Mouse (Mus musculus) kidney, adult 8-10 months (tissue): ENCODE data around the gene Vamp1.
"Not testable (repeated sequence)": the region's sequence is repeated elsewhere in the genome, so short reads cannot be mapped to it uniquely, and the experiment has no call there.

ENCODE experiments used
- DNase-seq, 2 experiments: peaks; one replicate each; pipeline ENCODE4 v3.0.0; 2022

Vamp1 gene

GRCm38 (mm10) chr6:125252711-125253110 lies 37.4 kb downstream of the Vamp1 start:
- no peak for DNase-seq

GRCm38 (mm10) chr6:125253863-125254715 lies 38.7 kb downstream of the Vamp1 start:
- peak; percentile 60 to 72 for DNase-seq

GRCm38 (mm10) chr6:125255516-125256044 lies 40.2 kb downstream of the Vamp1 start:
- DNase-seq = no peak

GRCm38 (mm10) chr6:125256222-125256966 lies 41.0 kb downstream of the Vamp1 start:
- DNase-seq = peak; percentile 68 to 80

- DNase-seq = no peak
Observed at GRCm38 (mm10) chr6:125260006-125260555, 44.7 kb downstream of the Vamp1 start.

GRCm38 (mm10) chr6:125264219-125264618 lies 48.9 kb downstream of the Vamp1 start:
- DNase-seq = no peak

GRCm38 (mm10) chr6:125265239-125265638 lies 49.9 kb downstream of the Vamp1 start:
- no peak for DNase-seq

- DNase-seq = no peak
Observed at GRCm38 (mm10) chr6:125266091-125266490, 50.7 kb downstream of the Vamp1 start.

GRCm38 (mm10) chr6:125266600-125266999 lies 51.2 kb downstream of the Vamp1 start:
- not testable (repeated sequence) for DNase-seq

GRCm38 (mm10) chr6:125267469-125267868 lies 52.1 kb downstream of the Vamp1 start:
- DNase-seq = no peak

GRCm38 (mm10) chr6:125268799-125269198 lies 53.4 kb downstream of the Vamp1 start:
- DNase-seq = no peak

- DNase-seq = peak; percentile 97
Observed at GRCm38 (mm10) chr6:125271455-125272227, 56.3 kb downstream of the Vamp1 start.

- DNase-seq = no peak
Observed at GRCm38 (mm10) chr6:125272228-125272785, 57.0 kb downstream of the Vamp1 start.

- DNase-seq = peak; percentile 49 to 68
Observed at GRCm38 (mm10) chr6:125274841-125275563, 59.7 kb downstream of the Vamp1 start.

- no peak for DNase-seq
Observed at GRCm38 (mm10) chr6:125279729-125280128, 64.4 kb downstream of the Vamp1 start.

- DNase-seq = not testable (repeated sequence)
Observed at GRCm38 (mm10) chr6:125282721-125283120, 67.4 kb downstream of the Vamp1 start.

- DNase-seq = peak in 1 of 2 experiments; percentile 29
Observed at GRCm38 (mm10) chr6:125284250-125284649, 68.9 kb downstream of the Vamp1 start.

- no peak for DNase-seq
Observed at GRCm38 (mm10) chr6:125284751-125285150, 69.4 kb downstream of the Vamp1 start.

GRCm38 (mm10) chr6:125285890-125286289 lies 70.5 kb downstream of the Vamp1 start, which contains the start of gene Tuba3a:
Gene Tuba3a (minus strand): TSS chr6:125286042.
- DNase-seq = no peak

- no peak for DNase-seq
Observed at GRCm38 (mm10) chr6:125286944-125287343, 71.6 kb downstream of the Vamp1 start.

- DNase-seq = no peak
Observed at GRCm38 (mm10) chr6:125288730-125289129, 73.4 kb downstream of the Vamp1 start.
